ENCODE assay signal across 8 mouse cellular contexts in the genomic region with DNA sequence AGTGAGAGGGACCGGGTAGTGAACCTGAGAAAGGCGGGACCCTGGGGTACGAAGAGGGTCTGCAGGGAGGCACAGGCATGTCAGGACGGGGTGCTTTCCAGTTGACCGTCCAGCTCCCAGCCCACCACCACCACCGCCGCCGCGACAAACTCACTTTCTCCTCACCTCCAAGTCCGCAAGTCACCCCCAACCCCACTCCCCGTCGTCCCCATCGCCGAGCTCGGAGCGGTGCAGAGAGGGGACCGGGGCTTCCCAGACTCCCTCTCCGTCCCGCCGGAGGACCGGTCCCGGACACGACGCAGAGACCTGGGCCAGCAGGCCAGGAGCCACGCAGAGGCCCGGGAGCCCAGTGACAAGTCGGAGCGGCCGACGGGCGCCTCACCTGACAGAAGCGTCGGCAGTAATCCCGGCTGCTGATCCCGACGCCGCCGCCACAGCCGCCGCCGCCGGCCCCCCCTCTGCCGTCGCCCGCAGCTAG. TPM values are rescaled to one million over a fixed set of nuclear protein-coding genes. Genes with fewer than 3 reads are reported as not detected.
A peak's percentile ranks its signal among the peaks of the same experiment; 100 is the strongest.
DNase-seq lines count a peak whose midpoint lies in the region; ATAC-seq lines count a peak whose summit lies in the region.

No protein-coding gene starts in this region.

- peak; percentile 57 for ATAC-seq in kidney, embryonic 15.5 days (replicated peaks; ENCODE audit: low FRiP score)
- peak; percentile 8 for ATAC-seq in activated CD4-positive, CD25-positive, alpha-beta regulatory T cell, adult 4 months
- no peak; the same call in 1 of the 2 replicates for ATAC-seq in forebrain, embryonic 16.5 days
- peak; percentile 11 for ATAC-seq in liver, embryonic 16.5 days (ENCODE audit: low read depth)

- H3K27me3 ChIP-seq in kidney, embryonic 15.5 days, result no peaks in the 10 kb centered on the region
- H3K27me3 ChIP-seq in forebrain, embryonic 16.5 days (replicated peaks; ENCODE audit: control insufficient read depth, insufficient read depth, low read length), result no peaks in the 10 kb centered on the region
- no peaks in the 10 kb centered on the region for H3K27me3 ChIP-seq in liver, embryonic 16.5 days (ENCODE audit: control insufficient read depth, insufficient read depth, low read depth, low read length)

- H3K9ac ChIP-seq in kidney, embryonic 15.5 days, result peak overlapping the region; percentile 95
- H3K9ac ChIP-seq in forebrain, embryonic 16.5 days (replicated peaks; ENCODE audit: low read depth, low read length), result peak overlapping the region; percentile 95
- peak overlapping the region; percentile 99 for H3K9ac ChIP-seq in liver, embryonic 16.5 days (ENCODE audit: low read depth, low read length)

- peak overlapping the region; percentile 97 for H3K4me3 ChIP-seq in kidney, embryonic 15.5 days (replicated peaks)
- peak overlapping the region; percentile 99 for H3K4me3 ChIP-seq in forebrain, embryonic 16.5 days (replicated peaks; ENCODE audit: low read length)
- peak overlapping the region; percentile 98 for H3K4me3 ChIP-seq in liver, embryonic 16.5 days (ENCODE audit: low read depth, low read length)

- H3K27ac ChIP-seq in kidney, embryonic 15.5 days, result peak overlapping the region; percentile 97
- H3K27ac ChIP-seq in forebrain, embryonic 16.5 days (ENCODE audit: low read length), result peak overlapping the region; percentile 96
- peak overlapping the region; percentile 94 for H3K27ac ChIP-seq in liver, embryonic 16.5 days (ENCODE audit: low read length)

- H3K4me2 ChIP-seq in kidney, embryonic 15.5 days, result peak overlapping the region; percentile 90
- H3K4me2 ChIP-seq in forebrain, embryonic 16.5 days (ENCODE audit: low read length), result peak overlapping the region; percentile 97
- H3K4me2 ChIP-seq in liver, embryonic 16.5 days (ENCODE audit: low read depth, low read length), result peak overlapping the region; percentile 85

- DNase-seq in kidney, adult 9 months, result no peak
- DNase-seq in adipocyte (ENCODE audit: low spot score), result no peak
- no peak for DNase-seq in thymus, postnatal 0 days (ENCODE audit: low spot score)
- DNase-seq in retina, embryonic 14.5 days (ENCODE audit: low spot score), result no peak

- H3K36me3 ChIP-seq in kidney, embryonic 15.5 days, result peaks cover 23% of the 10 kb centered on the region
- peaks cover 10% of the 10 kb centered on the region for H3K36me3 ChIP-seq in forebrain, embryonic 16.5 days (ENCODE audit: control insufficient read depth, insufficient read depth)
- H3K36me3 ChIP-seq in liver, embryonic 16.5 days (ENCODE audit: control insufficient read depth, insufficient read depth), result peaks cover 10% of the 10 kb centered on the region

- H3K9me3 ChIP-seq in kidney, embryonic 15.5 days (replicated peaks), result no peaks in the 10 kb centered on the region
- H3K9me3 ChIP-seq in forebrain, embryonic 16.5 days (ENCODE audit: control insufficient read depth, low read length), result no peaks in the 10 kb centered on the region
- H3K9me3 ChIP-seq in liver, embryonic 16.5 days (replicated peaks; ENCODE audit: control insufficient read depth, low read length), result no peaks in the 10 kb centered on the region

- H3K4me1 ChIP-seq in kidney, embryonic 15.5 days, result peaks cover 18% of the 10 kb centered on the region
- peaks cover 21% of the 10 kb centered on the region for H3K4me1 ChIP-seq in forebrain, embryonic 16.5 days (replicated peaks; ENCODE audit: control insufficient read depth, insufficient read depth, low read length)
- peaks cover 14% of the 10 kb centered on the region for H3K4me1 ChIP-seq in liver, embryonic 16.5 days (ENCODE audit: control insufficient read depth, low read depth, low read length)

- under 1% methylated on average over 42 of the region's 45 CpGs for WGBS in kidney, embryonic 15.5 days
- WGBS in forebrain, embryonic 16.5 days, result under 1% methylated on average over 43 of the region's 45 CpGs
- under 1% methylated on average over 43 of the region's 45 CpGs for WGBS in liver, embryonic 16.5 days (ENCODE audit: insufficient replicate concordance)

RNA-seq across cellular contexts. Expression of a gene that starts 0.3 kb away (rescaled TPM):
- 5.8 and 6.4 TPM in 2 replicates for polyA plus RNA-seq in kidney, embryonic 15.5 days (2015; fragmentation: Nextera tagmentation; extraction: Ambion mirVana)
- 1 to 10 TPM; 8.9 to 9.8 TPM for polyA plus RNA-seq in activated CD4-positive, CD25-positive, alpha-beta regulatory T cell, adult 4 months (2017; shearing (Covaris generic))
- 7.0 and 8.5 TPM in 2 replicates for polyA plus RNA-seq in forebrain, embryonic 16.5 days (2015; fragmentation: Nextera tagmentation; extraction: Ambion mirVana)
- 2.6 and 3.0 TPM in 2 replicates for polyA plus RNA-seq in liver, embryonic 16.5 days (2015; fragmentation: Nextera tagmentation; extraction: Ambion mirVana)
- 5.1 and 6.2 TPM in 2 replicates for polyA plus RNA-seq in thymus, postnatal 0 days (2015; fragmentation: Nextera tagmentation; extraction: Ambion mirVana)

RNA-seq across cellular contexts. Expression of a gene that starts 0.7 kb away (rescaled TPM):
- 84.0 and 87.1 TPM in 2 replicates for polyA plus RNA-seq in kidney, embryonic 15.5 days (2015; fragmentation: Nextera tagmentation; extraction: Ambion mirVana)
- 10 to 100 TPM; 45.1 to 53.3 TPM for polyA plus RNA-seq in activated CD4-positive, CD25-positive, alpha-beta regulatory T cell, adult 4 months (2017; shearing (Covaris generic))
- 81.8 and 98.0 TPM in 2 replicates for polyA plus RNA-seq in forebrain, embryonic 16.5 days (2015; fragmentation: Nextera tagmentation; extraction: Ambion mirVana)
- 22.7 and 25.9 TPM in 2 replicates for polyA plus RNA-seq in liver, embryonic 16.5 days (2015; fragmentation: Nextera tagmentation; extraction: Ambion mirVana)
- 56.2 and 57.7 TPM in 2 replicates for polyA plus RNA-seq in thymus, postnatal 0 days (2015; fragmentation: Nextera tagmentation; extraction: Ambion mirVana)
